Mouse (Mus musculus): ENCODE data around the gene Ctbs. TPM values are rescaled to one million over a fixed set of nuclear protein-coding genes. Genes with fewer than 3 reads are reported as not detected.

Gene Ctbs
- polyA plus RNA-seq, 1 experiment from 2014 or later, result 8.3 TPM

DNA sequence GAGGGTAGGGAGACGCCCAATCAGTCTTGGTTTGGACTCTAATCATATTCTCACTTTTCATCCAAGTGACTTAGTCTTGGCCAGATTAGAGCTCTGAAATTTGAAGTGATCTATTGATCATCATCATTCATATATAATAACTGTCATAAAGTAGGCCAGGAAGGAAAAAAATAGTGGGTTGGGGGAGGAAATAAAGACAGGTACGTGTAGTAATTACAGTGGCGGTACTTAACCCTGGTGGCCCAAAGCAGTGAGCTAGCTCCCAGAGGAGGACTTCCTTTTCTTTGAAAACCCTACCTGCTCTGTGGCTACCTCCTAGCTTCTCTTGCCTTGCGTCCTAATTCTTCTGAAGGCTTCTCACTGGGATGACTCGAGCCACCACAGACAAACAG is 51.2 kb downstream of the Ctbs start:
- Histone ChIP-seq H3K4me2 (replicated peaks; ENCODE audit: low read depth) (peak overlapping the region; percentile 72), H3K27me3 (replicated peaks; ENCODE audit: control insufficient read depth, insufficient read depth, low read length) (no peaks in the 10 kb centered on the region), H3K27ac (ENCODE audit: low read depth, low read length) (peak overlapping the region; percentile 99; the same call in 1 of the 2 replicates), H3K9ac (ENCODE audit: low read depth, low read length) (peak overlapping the region; percentile 97), H3K4me1 (replicated peaks; ENCODE audit: control insufficient read depth, insufficient read depth, low read length) (no peaks in the 10 kb centered on the region), H3K36me3 (ENCODE audit: control insufficient read depth, insufficient read depth) (peaks cover 18% of the 10 kb centered on the region), H3K9me3 (ENCODE audit: control insufficient read depth) (no peaks in the 10 kb centered on the region), H3K4me3 (ENCODE audit: low read depth, low read length) (peak overlapping the region; percentile 92)
- 2% methylated on average over 5 of the region's 5 CpGs for WGBS
- no peak for TF ChIP-seq CTCF (IDR thresholded peaks at IDR 0.05; ENCODE audit: low read depth)
- no peak for ATAC-seq

DNA sequence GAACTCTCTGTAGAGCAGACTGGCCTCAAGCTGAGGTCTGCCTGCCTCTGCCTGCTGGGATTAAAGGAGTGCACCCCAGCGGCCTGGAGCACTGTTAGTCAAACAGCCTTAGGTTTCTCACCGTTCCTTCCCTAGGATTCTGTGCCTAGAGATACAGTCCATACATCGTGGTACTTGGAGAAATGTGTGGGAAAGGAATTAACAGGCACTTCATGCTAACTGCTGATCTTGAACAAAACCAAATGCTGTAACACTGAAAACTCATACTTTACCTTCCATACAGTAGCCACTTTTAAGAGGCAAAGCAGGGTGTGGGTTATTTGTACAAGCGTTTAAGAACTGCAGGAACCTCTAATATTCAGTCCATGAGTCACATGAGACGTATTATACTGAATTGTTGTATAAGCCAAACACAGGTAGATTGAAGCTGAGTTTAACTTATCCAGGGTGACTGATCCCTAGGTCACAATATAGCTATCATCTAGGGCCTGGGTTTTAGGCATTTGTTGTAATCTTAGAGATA is 52.1 kb downstream of the Ctbs start:
- ATAC-seq, result no peak
- Histone ChIP-seq H3K4me2 (replicated peaks; ENCODE audit: low read depth) (peak overlapping the region; percentile 72), H3K9me3 (ENCODE audit: control insufficient read depth) (no peaks in the 10 kb centered on the region), H3K4me3 (ENCODE audit: low read depth, low read length) (peak overlapping the region; percentile 92), H3K9ac (ENCODE audit: low read depth, low read length) (no peak overlapping the region), H3K27me3 (replicated peaks; ENCODE audit: control insufficient read depth, insufficient read depth, low read length) (no peaks in the 10 kb centered on the region), H3K36me3 (ENCODE audit: control insufficient read depth, insufficient read depth) (peaks cover 24% of the 10 kb centered on the region), H3K27ac (ENCODE audit: low read depth, low read length) (no peak overlapping the region), H3K4me1 (replicated peaks; ENCODE audit: control insufficient read depth, insufficient read depth, low read length) (no peaks in the 10 kb centered on the region)
- 23% methylated on average over 5 of the region's 5 CpGs for WGBS
- TF ChIP-seq CTCF (IDR thresholded peaks at IDR 0.05; ENCODE audit: low read depth), result no peak

DNA sequence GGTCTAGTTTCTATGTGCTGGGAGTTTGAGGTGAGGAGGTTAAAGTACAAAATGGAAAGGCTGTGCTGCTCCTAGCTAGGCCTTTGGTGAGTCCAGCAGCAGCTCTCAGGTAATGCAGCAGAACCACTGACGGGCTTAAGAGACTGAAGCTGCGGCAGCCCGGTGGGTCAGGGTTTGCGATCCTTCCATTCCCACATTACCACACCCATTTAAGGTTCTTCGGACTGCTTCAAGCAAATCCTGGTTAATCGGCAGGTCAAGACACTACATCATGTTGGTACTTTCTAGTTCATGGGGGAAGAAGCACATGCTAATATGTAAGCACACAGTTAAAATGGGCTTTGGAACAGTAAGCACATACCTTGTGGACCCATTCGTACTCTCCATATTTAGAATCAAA is 57.1 kb downstream of the Ctbs start:
- Histone ChIP-seq H3K9me3 (ENCODE audit: control insufficient read depth) (no peaks in the 10 kb centered on the region), H3K36me3 (ENCODE audit: control insufficient read depth, insufficient read depth) (peaks cover 57% of the 10 kb centered on the region)
- WGBS, result 94% methylated on average over 7 of the region's 7 CpGs

More for the DNA sequence above, 57.1 kb downstream of the Ctbs start:
- Histone ChIP-seq H3K27me3 (replicated peaks; ENCODE audit: control insufficient read depth, insufficient read depth, low read length) (no peaks in the 10 kb centered on the region), H3K9ac (ENCODE audit: low read depth, low read length) (no peak overlapping the region), H3K27ac (ENCODE audit: low read depth, low read length) (no peak overlapping the region), H3K4me3 (ENCODE audit: low read depth, low read length) (no peak overlapping the region), H3K4me1 (replicated peaks; ENCODE audit: control insufficient read depth, insufficient read depth, low read length) (no peaks in the 10 kb centered on the region), H3K4me2 (replicated peaks; ENCODE audit: low read depth) (no peak overlapping the region)
- no peak for TF ChIP-seq CTCF (IDR thresholded peaks at IDR 0.05; ENCODE audit: low read depth)
- ATAC-seq, result no peak

Other genes starting within 250 kb of the Ctbs start
- gene Lpar3, start 228.8 kb upstream of the Ctbs start, polyA plus RNA-seq (2015; fragmentation: Nextera tagmentation; extraction: Ambion mirVana), result 10.7 TPM in 2 replicates
- gene Ssx2ip, start 45.2 kb upstream of the Ctbs start, polyA plus RNA-seq (2015; fragmentation: Nextera tagmentation; extraction: Ambion mirVana), result 31.1 TPM in 2 replicates
- 1.3 and 1.9 TPM in 2 replicates for gene Spata1, start 50.0 kb downstream of the Ctbs start, polyA plus RNA-seq (2015; fragmentation: Nextera tagmentation; extraction: Ambion mirVana)
- 1,062 and 1,144 TPM in 2 replicates for gene Gng5, start 50.0 kb downstream of the Ctbs start, polyA plus RNA-seq (2015; fragmentation: Nextera tagmentation; extraction: Ambion mirVana)
- gene Rpf1, start 71.6 kb downstream of the Ctbs start, polyA plus RNA-seq (2015; fragmentation: Nextera tagmentation; extraction: Ambion mirVana), result 28.1 TPM in 2 replicates
- 0.10 TPM in 1 of 2 replicates, not detected in the other for gene Uox, start 120.6 kb downstream of the Ctbs start, polyA plus RNA-seq (2015; fragmentation: Nextera tagmentation; extraction: Ambion mirVana)
- gene Dnase2b, start 165.8 kb downstream of the Ctbs start, polyA plus RNA-seq (2015; fragmentation: Nextera tagmentation; extraction: Ambion mirVana), result not detected in 2 replicates
- gene 4930503B20Rik, start 201.5 kb downstream of the Ctbs start, polyA plus RNA-seq (2015; fragmentation: Nextera tagmentation; extraction: Ambion mirVana), result not detected in 2 replicates
- gene Samd13, start 235.8 kb downstream of the Ctbs start, polyA plus RNA-seq (2015; fragmentation: Nextera tagmentation; extraction: Ambion mirVana), result 0.07 and 0.14 TPM in 2 replicates